Mouse (Mus musculus) bone marrow, adult 2 months (tissue): ENCODE data around the gene Ptpn4.

ENCODE experiments used
- CTCF ChIP-seq: fragments of 200-500 bp; IDR thresholded peaks from 2 replicates; pipeline ENCODE4 v1.5.1; 2011; ENCODE audit warnings: low read length, control low read depth; ENCODE audit not compliant: control insufficient read depth, insufficient read depth
- POLR2A ChIP-seq: fragments of 200-500 bp; IDR thresholded peaks from 2 replicates; pipeline ENCODE4 v1.6.1; 2011; ENCODE audit warnings: low read depth, mild to moderate bottlenecking, control low read depth, low read length, borderline replicate concordance; ENCODE audit not compliant: control insufficient read depth

- TF ChIP-seq CTCF = no peak
- no peak for TF ChIP-seq POLR2A
Measured at GRCm38 (mm10) chr1:119681663-119682213, 155.7 kb downstream of the Ptpn4 start.
